ENCODE assay signal across 13 mouse cellular contexts in the genomic region with DNA sequence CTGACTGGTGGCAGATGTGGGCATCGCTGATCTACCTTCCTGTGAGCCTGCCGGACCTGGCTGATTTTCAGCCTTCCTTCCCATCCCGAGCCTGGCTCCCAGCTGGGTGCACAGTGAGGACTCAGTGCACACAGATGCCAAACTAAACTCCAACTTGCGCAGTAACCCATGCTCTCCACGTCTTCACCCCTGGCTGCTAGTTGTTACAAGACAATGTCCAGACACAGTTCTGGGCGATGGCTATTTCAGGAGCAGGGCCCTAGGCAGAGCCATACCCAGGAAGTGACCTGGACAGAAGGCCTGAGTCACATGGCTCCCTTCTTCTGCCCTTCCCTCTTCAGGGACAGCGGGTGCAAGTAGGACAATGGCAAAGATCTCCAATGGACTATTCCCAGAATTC.
A peak's percentile ranks its signal among the peaks of the same experiment; 100 is the strongest.
DNase-seq lines count a peak whose midpoint lies in the region; ATAC-seq and TF ChIP-seq lines count a peak whose summit lies in the region.
"Had no signal": no experiment of that assay in that cellular context is flagged by ENCODE, and none has a peak within 500 bp of the region (broad histone marks: within the 10 kb centered on the region; RNA-seq: fewer than 3 reads in every experiment).

No protein-coding gene starts in this region.

- intact Hi-C loops in heart, adult 2 months (cut with DNase I): loop anchor here (1.0 kb wide), 1 partner anchor 74 kb away; no protein-coding TSS in a partner anchor
- intact Hi-C loops in heart, postnatal 14 days (cut with DNase I): no loop called here

- TF ChIP-seq POLR2A in heart, adult 2 months (IDR thresholded peaks at IDR 0.05; ENCODE audit: insufficient read depth, low read depth, low read length): peak; percentile 40; the same call in 1 of the 2 replicates

- no peaks in the 10 kb centered on the region for H3K79me2 ChIP-seq in heart, adult 2 months (replicated peaks; ENCODE audit: control insufficient read depth, insufficient read depth, low read length)

- H3K9ac ChIP-seq in kidney, embryonic 15.5 days: no peak overlapping the region
- peak overlapping the region; percentile 0; the same call in 1 of the 2 replicates for H3K9ac ChIP-seq in heart, adult 2 months (ENCODE audit: low read depth, low read length)
- H3K9ac ChIP-seq: liver, embryonic 14.5 days had no signal

- peaks cover 49% of the 10 kb centered on the region for H3K4me1 ChIP-seq in kidney, embryonic 15.5 days
- H3K4me1 ChIP-seq in heart, adult 2 months (ENCODE audit: control insufficient read depth, insufficient read depth, low read length): peaks cover 34% of the 10 kb centered on the region

- H3K4me2 ChIP-seq in kidney, embryonic 15.5 days: no peak overlapping the region

- ATAC-seq in kidney, embryonic 15.5 days (replicated peaks; ENCODE audit: low FRiP score): no peak
- ATAC-seq: activated CD4-positive, CD25-positive, alpha-beta regulatory T cell, adult 4 months had no signal

- H3K4me3 ChIP-seq in kidney, embryonic 15.5 days (replicated peaks): no peak overlapping the region
- H3K4me3 ChIP-seq in heart, adult 2 months: no peak overlapping the region

- H3K27ac ChIP-seq in kidney, embryonic 15.5 days: peak overlapping the region; percentile 48; the same call in 1 of the 2 replicates
- peak overlapping the region; percentile 80 for H3K27ac ChIP-seq in heart, adult 2 months
- H3K27ac ChIP-seq: liver, embryonic 14.5 days had no signal

- no peaks in the 10 kb centered on the region for H3K27me3 ChIP-seq in kidney, embryonic 15.5 days
- no peaks in the 10 kb centered on the region for H3K27me3 ChIP-seq in heart, adult 2 months (ENCODE audit: control insufficient read depth, insufficient read depth, low read length)

- TF ChIP-seq EP300 in heart, adult 2 months (IDR thresholded peaks at IDR 0.05; ENCODE audit: insufficient read depth, low read depth, low read length): peak; percentile 100

- peak; percentile 29 for DNase-seq in adrenal gland, adult 2 months
- no peak for DNase-seq in adrenal gland, postnatal 25 days
- no peak for DNase-seq in kidney, postnatal 4 days
- DNase-seq in heart, adult 2 months: peak; percentile 62 to 80
- peak; percentile 48 to 63 for DNase-seq in heart, postnatal 14 days
- no peak for DNase-seq in B cell, adult 2 months
- no peak for DNase-seq in testis, postnatal 14 days (ENCODE audit: low spot score)
- DNase-seq: embryo, embryonic 11 days; thymus, adult 2 months had no signal

- 72% methylated on average over 7 of the region's 7 CpGs for WGBS in kidney, embryonic 15.5 days
- 16% methylated on average over 7 of the region's 7 CpGs for WGBS in heart, adult 2 months

- H3K9me3 ChIP-seq in kidney, embryonic 15.5 days (replicated peaks): no peaks in the 10 kb centered on the region
- H3K9me3 ChIP-seq: G1E had no signal

- no peak; the same call in 1 of the 2 replicates for TF ChIP-seq CTCF in heart, adult 2 months (IDR thresholded peaks at IDR 0.05)

- H3K36me3 ChIP-seq in kidney, embryonic 15.5 days: no peaks in the 10 kb centered on the region
- peaks cover 2% of the 10 kb centered on the region; the same call in 1 of the 2 replicates for H3K36me3 ChIP-seq in heart, adult 2 months (ENCODE audit: control insufficient read depth, insufficient read depth, low read length)
- H3K36me3 ChIP-seq: G1E had no signal

Comparison
In these comparisons a context has a peak if more than half of its experiments do, and no peak if none do; other contexts are left out.
1. DNase-seq: peak in adrenal gland, adult 2 months (single experiment), heart, adult 2 months (2 of 2) and heart, postnatal 14 days (2 of 2); none in adrenal gland, postnatal 25 days (single experiment), kidney, postnatal 4 days (0 of 2), B cell, adult 2 months (0 of 2) and testis, postnatal 14 days (single experiment).